Mouse (Mus musculus): ENCODE data around the gene Pou2f2. TPM values are rescaled to one million over a fixed set of nuclear protein-coding genes. Genes with fewer than 3 reads are reported as not detected.

The Pou2f2 gene
- polyA plus RNA-seq, 1 experiment: 8.4 TPM

DNA sequence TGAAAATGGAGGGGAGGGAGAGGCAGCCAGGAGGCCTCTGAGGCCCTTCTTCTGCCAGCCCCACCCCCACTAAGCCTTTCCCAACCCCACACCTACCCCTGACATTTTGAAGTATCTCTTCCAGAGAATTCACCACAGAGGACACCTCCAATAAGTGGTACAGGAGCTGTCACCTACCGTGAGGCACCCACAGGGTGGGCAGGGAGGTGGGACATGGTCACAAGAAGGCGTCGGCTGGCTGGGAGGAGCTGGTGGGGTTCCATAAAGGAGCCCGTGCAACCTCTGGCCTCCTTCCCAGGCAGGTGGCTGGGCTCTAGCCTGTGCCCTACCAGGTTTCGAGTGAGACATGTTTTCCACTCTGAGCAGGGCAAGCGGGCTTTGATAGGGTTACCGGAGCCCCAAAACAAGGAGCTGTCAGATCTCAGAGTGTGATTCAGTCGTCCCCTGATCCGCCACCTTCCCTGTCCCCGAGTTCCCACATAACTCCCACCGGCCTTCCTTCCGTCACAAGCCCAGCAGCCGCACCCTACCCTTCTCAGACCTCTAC lies 58.2 kb downstream of the Pou2f2 start:
- TF ChIP-seq CTCF (IDR thresholded peaks at IDR 0.05; ENCODE audit: borderline replicate concordance, insufficient read depth, low read depth, low read length) (no peak), POLR2A (IDR thresholded peaks at IDR 0.05; ENCODE audit: borderline replicate concordance, insufficient read depth, low read length) (no peak)
- H3K27ac ChIP-seq (ENCODE audit: insufficient read depth, low read length): no peak overlapping the region

DNA sequence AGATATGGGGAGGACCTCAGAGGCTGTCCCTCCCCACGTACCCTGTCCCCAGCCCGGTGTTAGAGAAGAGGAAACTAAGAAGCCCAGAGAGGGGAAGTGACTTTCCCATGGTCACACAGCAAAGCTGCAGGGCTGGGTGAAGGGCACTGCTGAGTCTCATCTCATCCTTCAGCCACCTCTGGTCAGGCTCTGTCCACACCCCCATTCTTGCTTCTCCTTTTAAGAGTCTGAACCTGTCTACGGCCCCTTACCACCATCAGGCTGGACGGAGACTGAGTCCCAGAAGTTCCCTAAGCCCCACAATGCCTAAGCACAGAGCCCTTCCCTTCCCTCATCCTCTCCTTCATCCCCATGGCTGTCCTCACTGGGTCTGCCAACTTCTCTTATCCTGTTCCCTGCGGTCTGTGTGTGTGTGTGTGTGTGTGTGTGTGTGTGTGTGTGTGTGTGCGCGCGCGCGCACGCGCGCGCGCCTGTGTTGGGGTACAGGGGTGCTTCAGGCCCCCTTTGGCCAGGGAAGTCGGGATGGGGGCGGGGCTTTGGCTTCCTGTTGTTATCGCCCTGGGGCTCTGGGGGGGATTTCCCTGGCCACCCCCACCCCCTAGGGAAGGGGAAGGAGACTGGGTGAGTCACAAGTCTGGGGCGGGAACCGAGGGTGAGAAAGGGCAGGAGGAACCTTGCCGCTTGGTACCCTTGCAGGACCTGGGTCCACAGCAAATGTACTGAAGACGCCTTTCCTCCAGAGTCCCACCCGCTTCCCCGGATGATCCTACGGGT lies 59.3 kb downstream of the Pou2f2 start:
- Histone ChIP-seq H3K27me3 (ENCODE audit: control insufficient read depth, insufficient read depth, low read length) (no peaks in the 10 kb centered on the region), H3K4me3 (replicated peaks; ENCODE audit: insufficient read depth, low read depth, low read length) (no peak overlapping the region), H3K27ac (ENCODE audit: insufficient read depth, low read length) (no peak overlapping the region), H3K4me1 (ENCODE audit: control insufficient read depth, insufficient read depth, low read length) (no peaks in the 10 kb centered on the region)
- no peak for DNase-seq
- 86% methylated on average over 19 of the region's 25 CpGs for WGBS
- TF ChIP-seq POLR2A (IDR thresholded peaks at IDR 0.05; ENCODE audit: borderline replicate concordance, insufficient read depth, low read length) (no peak), CTCF (IDR thresholded peaks at IDR 0.05; ENCODE audit: borderline replicate concordance, insufficient read depth, low read depth, low read length) (no peak)

More for the DNA sequence above, 58.2 kb downstream of the Pou2f2 start:
- 73% methylated on average over 13 of the region's 13 CpGs for WGBS
- DNase-seq: no peak
- Histone ChIP-seq H3K4me3 (replicated peaks; ENCODE audit: insufficient read depth, low read depth, low read length) (no peak overlapping the region), H3K27me3 (ENCODE audit: control insufficient read depth, insufficient read depth, low read length) (no peaks in the 10 kb centered on the region), H3K4me1 (ENCODE audit: control insufficient read depth, insufficient read depth, low read length) (no peaks in the 10 kb centered on the region)

DNA sequence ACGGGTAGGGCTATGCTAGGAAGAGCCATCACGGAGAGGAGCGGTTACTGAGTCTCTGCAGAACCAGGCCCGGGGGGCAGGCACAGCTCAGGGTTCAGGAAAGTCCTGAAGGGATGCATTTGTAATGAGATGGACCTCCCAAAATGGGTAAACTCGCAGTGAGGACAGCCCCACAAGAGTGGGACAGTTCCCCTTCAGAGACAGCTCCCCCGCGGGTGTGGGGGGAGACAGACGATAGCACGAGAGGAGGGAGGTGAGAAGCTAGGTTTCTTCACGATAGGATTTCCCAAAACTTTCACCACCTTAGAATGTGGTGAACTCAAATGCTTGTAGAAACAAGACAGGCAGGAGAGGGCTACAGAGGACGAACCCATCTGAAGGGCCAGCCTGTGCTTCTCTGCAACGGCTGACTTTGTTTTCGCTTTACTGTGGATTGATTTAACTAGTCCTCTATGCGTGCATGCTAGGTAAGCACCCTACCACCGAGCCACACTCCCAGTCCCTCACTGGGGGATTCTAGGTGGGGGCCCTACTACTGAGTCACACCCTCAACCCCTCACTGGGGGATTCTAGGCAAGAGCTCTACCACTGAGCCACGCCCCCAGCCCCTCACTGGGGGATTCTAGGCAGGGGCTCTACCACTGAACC lies 66.4 kb downstream of the Pou2f2 start:
- TF ChIP-seq POLR2A (IDR thresholded peaks at IDR 0.05; ENCODE audit: borderline replicate concordance, insufficient read depth, low read length): no peak
- no peak for TF ChIP-seq CTCF (IDR thresholded peaks at IDR 0.05; ENCODE audit: borderline replicate concordance, insufficient read depth, low read depth, low read length)
- WGBS: 69% methylated on average over 16 of the region's 16 CpGs
- Histone ChIP-seq H3K4me1 (ENCODE audit: control insufficient read depth, insufficient read depth, low read length) (peaks cover 23% of the 10 kb centered on the region), H3K27ac (ENCODE audit: insufficient read depth, low read length) (peak overlapping the region; percentile 63; the same call in 1 of the 2 replicates), H3K4me3 (replicated peaks; ENCODE audit: insufficient read depth, low read depth, low read length) (no peak overlapping the region), H3K27me3 (ENCODE audit: control insufficient read depth, insufficient read depth, low read length) (no peaks in the 10 kb centered on the region)
- no peak for DNase-seq

GRCm38 (mm10) chr7:25112178-25112955 lies 67.2 kb downstream of the Pou2f2 start:
- H3K27ac ChIP-seq (ENCODE audit: insufficient read depth, low read length): peak overlapping the region; percentile 63
- no peak for TF ChIP-seq POLR2A (IDR thresholded peaks at IDR 0.05; ENCODE audit: borderline replicate concordance, insufficient read depth, low read length)
- TF ChIP-seq CTCF (IDR thresholded peaks at IDR 0.05; ENCODE audit: borderline replicate concordance, insufficient read depth, low read depth, low read length): no peak
- no peaks in the 10 kb centered on the region for H3K27me3 ChIP-seq (ENCODE audit: control insufficient read depth, insufficient read depth, low read length)
- peak; percentile 71 to 81 for DNase-seq
- WGBS: 22% methylated on average over 17 of the region's 17 CpGs
- H3K4me3 ChIP-seq (replicated peaks; ENCODE audit: insufficient read depth, low read depth, low read length): no peak overlapping the region
- peaks cover 23% of the 10 kb centered on the region for H3K4me1 ChIP-seq (ENCODE audit: control insufficient read depth, insufficient read depth, low read length)

GRCm38 (mm10) chr7:25110336-25110735 lies 69.2 kb downstream of the Pou2f2 start:
- DNase-seq: no peak
- TF ChIP-seq CTCF (IDR thresholded peaks at IDR 0.05; ENCODE audit: borderline replicate concordance, insufficient read depth, low read depth, low read length): no peak
- no peak for TF ChIP-seq POLR2A (IDR thresholded peaks at IDR 0.05; ENCODE audit: borderline replicate concordance, insufficient read depth, low read length)
- no peak overlapping the region for H3K4me3 ChIP-seq (replicated peaks; ENCODE audit: insufficient read depth, low read depth, low read length)
- peaks cover 23% of the 10 kb centered on the region for H3K4me1 ChIP-seq (ENCODE audit: control insufficient read depth, insufficient read depth, low read length)
- H3K27me3 ChIP-seq (ENCODE audit: control insufficient read depth, insufficient read depth, low read length): no peaks in the 10 kb centered on the region
- 43% methylated on average over 9 of the region's 9 CpGs for WGBS
- H3K27ac ChIP-seq (ENCODE audit: insufficient read depth, low read length): no peak overlapping the region

GRCm38 (mm10) chr7:25109355-25109754 lies 70.2 kb downstream of the Pou2f2 start:
- Histone ChIP-seq H3K27ac (ENCODE audit: insufficient read depth, low read length) (no peak overlapping the region), H3K27me3 (ENCODE audit: control insufficient read depth, insufficient read depth, low read length) (no peaks in the 10 kb centered on the region), H3K4me3 (replicated peaks; ENCODE audit: insufficient read depth, low read depth, low read length) (no peak overlapping the region), H3K4me1 (ENCODE audit: control insufficient read depth, insufficient read depth, low read length) (peaks cover 23% of the 10 kb centered on the region)
- TF ChIP-seq POLR2A (IDR thresholded peaks at IDR 0.05; ENCODE audit: borderline replicate concordance, insufficient read depth, low read length) (no peak), CTCF (IDR thresholded peaks at IDR 0.05; ENCODE audit: borderline replicate concordance, insufficient read depth, low read depth, low read length) (no peak)
- WGBS: 87% methylated on average over 12 of the region's 12 CpGs
- DNase-seq: no peak

- TF ChIP-seq POLR2A (IDR thresholded peaks at IDR 0.05; ENCODE audit: borderline replicate concordance, insufficient read depth, low read length) (no peak), CTCF (IDR thresholded peaks at IDR 0.05; ENCODE audit: borderline replicate concordance, insufficient read depth, low read depth, low read length) (no peak)
- Histone ChIP-seq H3K4me3 (replicated peaks; ENCODE audit: insufficient read depth, low read depth, low read length) (no peak overlapping the region), H3K4me1 (ENCODE audit: control insufficient read depth, insufficient read depth, low read length) (peaks cover 11% of the 10 kb centered on the region), H3K27ac (ENCODE audit: insufficient read depth, low read length) (no peak overlapping the region), H3K27me3 (ENCODE audit: control insufficient read depth, insufficient read depth, low read length) (no peaks in the 10 kb centered on the region)
- WGBS: 60% methylated on average over 16 of the region's 17 CpGs
- DNase-seq: no peak
Measured at GRCm38 (mm10) chr7:25106790-25107502, 72.6 kb downstream of the Pou2f2 start.

All from cerebellum, adult 2 months (tissue).